Mouse (Mus musculus): Measurements from ENCODE around the gene Ubac1.
A peak's percentile ranks its signal among the peaks of the same experiment; 100 is the strongest.

Gene Ubac1

DNA sequence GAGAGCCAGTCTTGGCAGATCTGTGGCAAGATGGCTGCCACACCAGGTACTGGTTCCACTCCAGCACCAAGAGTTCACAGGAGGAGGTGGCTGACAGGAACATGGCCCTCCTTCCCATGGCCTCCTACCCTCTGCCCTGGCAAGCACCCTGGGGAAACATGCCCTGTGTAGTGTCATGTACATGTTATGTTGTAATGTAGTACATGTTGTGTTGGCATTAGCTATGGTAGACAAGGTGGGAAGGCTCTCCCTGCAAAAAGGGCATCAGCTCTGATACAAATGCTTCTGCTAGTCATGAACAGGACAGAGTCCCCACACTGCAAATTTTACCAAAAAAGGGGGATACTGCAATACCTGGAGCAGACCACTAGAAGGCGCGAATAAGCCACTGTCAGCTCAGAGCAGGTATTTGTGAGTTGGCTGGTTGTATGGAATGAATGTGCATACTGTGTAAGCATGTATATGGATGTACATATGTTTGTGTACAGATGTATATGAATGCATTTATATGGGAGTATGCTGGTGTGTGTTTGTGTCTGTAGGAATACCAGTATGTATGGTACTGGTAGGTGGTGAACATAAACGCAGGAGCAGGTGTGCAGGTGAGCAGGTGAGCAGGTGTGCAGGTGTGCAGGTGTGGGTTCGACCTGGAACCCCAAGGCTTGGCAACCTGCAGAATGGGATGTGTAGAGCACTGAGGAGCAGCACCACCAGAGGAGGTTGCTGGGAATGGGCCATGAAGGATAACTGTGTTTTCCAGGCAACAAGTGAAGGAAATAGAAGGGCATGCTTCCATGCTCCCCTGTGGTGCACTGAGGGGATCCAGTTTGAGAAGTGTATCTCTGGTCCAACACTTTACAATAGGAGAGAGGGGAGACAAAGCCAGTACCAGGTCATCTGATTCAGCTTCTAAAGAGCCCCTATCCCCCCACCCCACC, 2.9 kb upstream of the Ubac1 start:
- DNase-seq (ENCODE audit: low spot score in 2 of 2), result peak in 1 of 2 experiments; percentile 52

DNA sequence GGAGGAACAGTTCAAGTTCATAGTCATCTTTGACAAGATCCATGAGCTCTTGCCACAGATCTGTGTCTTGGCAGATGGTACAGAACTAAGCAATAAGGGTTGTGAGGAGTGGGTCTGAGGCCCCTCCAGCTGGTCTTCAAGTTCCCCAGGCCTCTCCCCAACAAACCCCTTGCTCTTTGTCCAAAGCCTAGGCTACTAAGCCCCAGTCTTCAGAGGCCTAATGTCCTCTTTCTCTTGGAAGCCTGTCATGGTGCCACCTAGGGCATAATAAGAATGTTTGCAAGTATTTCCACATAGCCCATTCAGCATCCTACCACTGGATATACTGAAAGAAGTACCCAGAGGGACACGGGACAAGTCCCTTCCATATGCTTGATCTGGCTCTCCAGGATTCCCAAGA, 1.1 kb upstream of the Ubac1 start:
- DNase-seq (ENCODE audit: low spot score in 2 of 2), result no peak

DNA sequence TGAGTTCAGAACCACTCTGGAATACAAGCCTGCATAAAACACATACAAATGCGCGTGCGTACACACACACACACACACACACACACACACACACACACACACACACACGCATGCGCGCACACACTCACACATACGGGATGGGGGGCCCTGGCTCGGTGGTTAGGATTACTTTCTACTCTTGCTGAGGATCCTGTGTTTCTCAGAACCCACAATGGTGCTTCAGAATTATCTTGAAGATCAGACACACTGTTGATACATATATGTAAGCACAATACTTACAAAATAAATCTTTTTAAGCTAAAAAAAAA, 665 bp upstream of the Ubac1 start:
- no peak for DNase-seq (ENCODE audit: low spot score in 2 of 2)

DNA sequence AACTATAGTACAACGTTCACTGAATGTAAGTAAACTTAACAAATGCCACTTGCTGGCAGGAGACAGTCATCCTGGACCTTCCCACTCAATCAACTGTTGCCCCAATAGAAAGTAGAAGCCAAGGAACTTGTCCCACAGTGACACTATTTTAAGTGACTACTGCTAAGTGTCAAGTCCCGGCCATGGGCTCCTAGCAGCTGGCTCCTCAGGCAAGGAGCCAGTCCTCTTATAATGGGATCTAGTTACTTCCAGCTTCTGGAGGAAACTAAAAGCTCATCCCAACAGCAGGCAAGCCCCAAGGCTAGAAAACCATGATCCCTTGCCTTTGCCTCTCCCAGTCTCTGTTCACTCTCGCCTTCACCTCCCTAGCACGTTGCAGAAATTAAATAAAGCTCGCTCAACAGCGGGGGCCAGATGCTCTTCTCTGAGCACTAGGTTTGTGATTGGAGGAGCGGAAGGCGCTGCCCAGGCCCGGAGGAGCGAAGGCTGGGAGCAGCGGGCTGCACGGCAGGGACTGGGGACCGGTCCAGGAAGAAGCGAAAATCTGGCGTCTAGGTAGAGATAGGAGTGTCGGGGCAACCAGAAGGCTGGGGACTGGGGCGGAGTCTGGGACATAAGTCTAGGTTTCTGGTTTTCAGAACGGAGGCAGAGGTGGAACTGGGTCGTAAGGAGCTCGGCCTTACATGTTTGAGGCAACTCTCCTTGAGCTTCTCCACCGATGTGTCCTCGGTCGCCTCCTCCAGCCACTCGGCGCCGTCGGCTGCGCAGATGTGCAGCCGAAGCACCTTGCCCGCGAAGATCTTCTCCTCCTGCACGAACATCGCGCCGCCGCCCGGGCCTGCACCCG, 610 bp downstream of the Ubac1 start:
- peak in 1 of 2 experiments; percentile 51 for DNase-seq (ENCODE audit: low spot score in 2 of 2)

DNA sequence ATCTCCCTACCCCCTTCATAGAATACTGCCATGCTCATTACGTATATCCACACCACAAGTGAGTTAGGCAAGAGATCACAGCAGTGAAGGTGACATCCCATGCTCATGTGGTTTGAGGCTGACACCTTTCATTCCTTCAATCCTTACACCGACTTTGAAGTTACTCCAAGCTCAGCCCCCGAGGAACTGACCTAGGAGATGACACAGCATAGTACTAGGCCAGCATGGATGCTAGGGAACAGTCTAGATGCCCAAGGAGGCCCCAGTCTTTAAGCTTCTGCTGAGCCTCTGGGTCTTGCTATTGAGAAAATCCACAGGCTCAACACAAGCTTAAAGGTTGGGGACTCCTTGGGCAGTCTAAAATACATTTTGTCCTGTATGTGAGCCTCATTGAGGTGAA, 1.6 kb downstream of the Ubac1 start:
- no peak for DNase-seq (ENCODE audit: low spot score in 2 of 2)

DNA sequence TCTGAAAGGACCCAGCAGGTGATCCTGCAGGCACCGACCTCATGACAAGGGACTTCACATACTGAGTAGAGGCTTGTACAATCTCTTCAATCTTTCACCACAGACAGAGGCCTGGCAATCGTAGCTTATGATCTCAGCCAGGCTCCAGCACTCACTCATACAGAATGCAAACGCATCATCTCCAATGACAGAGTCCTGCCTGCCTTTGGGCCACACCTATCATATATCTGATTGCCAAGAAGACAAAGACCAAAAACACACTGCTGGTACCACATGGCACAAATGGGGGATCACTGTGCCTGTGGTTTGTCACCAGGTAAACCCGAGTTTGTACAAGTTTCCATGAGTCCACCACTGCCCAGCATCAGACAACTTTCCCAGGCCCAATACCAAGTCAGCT, 4.2 kb downstream of the Ubac1 start:
- no peak for DNase-seq (ENCODE audit: low spot score in 2 of 2)

DNA sequence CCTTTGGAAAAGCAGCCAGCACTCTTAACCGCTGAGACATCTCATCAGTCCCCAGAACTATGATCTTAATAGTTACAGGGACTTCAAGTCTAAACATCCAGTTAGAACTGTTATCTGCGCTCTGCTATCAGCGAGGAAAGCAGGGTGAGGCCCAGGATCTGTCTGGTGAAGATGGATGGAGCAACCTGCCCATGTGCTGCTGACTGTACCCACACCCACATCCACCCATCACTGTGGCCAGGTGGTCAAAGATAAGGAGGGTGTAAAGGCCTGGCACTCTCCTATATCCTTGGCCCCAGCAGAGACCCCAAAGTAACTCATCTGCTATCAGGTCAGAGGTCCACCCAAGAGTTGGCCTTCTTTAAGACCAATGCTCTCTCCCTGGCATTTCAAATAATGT, 7.9 kb downstream of the Ubac1 start:
- no peak for DNase-seq (ENCODE audit: low spot score in 2 of 2)

DNA sequence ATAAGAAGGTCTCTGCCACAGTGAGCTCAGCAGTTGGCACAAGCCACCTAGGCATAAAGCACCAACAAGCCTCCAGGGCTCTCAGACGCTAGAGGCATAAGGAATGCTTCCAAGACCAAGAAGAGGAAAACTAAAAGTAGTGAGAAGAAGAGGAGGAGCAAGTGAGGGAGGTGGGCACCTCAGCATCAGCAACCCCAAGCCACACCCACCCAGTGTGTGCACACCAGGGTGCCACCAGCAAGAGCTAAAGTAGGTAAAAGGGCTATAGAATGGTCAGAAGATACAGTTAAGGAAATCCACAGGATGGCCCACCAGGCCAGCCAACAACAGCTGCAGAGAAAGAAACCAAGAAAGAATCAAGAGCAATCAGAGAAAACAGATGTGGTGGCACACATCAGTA, 10.1 kb downstream of the Ubac1 start:
- no peak for DNase-seq (ENCODE audit: low spot score in 2 of 2)

DNA sequence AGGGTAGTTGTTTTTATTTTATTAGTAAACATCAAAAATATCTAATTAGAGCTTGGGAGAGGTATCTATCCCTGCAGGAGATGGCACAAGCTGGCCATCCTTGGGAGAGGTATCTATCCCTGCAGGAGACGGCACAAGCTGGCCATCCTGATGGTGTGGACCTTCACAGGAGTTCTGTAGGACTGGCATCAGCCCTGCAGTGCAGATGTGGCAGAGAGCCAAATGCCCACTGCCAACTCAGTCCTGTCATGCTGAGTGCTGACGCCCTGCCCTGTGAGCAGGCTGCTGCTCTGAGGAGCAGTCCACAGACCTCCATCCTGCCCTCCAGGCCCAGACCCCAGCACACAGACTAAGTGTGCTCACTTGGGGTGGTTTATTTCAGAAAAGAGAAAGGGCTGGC, 19.5 kb downstream of the Ubac1 start:
- no peak for DNase-seq (ENCODE audit: low spot score in 2 of 2)

DNA sequence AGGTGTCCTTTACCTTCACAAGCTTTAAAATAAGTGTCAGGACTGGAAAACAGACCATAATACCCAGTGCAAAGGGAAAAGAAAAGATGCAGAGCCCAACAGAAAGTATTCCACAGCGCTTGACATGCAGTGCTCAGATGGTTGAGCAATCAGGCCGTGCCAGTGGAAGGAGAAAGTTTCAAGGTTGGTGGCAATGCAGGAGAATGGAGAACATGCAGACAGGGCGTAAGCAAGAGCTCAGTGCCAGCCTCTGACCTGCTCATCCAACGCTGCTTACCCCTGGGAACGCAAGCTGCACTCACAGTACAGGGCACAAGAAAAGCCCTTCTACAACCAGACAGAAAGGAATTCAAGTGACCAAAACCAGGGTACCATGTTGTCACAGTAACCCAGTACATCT, 20.4 kb downstream of the Ubac1 start:
- no peak for DNase-seq (ENCODE audit: low spot score in 2 of 2)

DNA sequence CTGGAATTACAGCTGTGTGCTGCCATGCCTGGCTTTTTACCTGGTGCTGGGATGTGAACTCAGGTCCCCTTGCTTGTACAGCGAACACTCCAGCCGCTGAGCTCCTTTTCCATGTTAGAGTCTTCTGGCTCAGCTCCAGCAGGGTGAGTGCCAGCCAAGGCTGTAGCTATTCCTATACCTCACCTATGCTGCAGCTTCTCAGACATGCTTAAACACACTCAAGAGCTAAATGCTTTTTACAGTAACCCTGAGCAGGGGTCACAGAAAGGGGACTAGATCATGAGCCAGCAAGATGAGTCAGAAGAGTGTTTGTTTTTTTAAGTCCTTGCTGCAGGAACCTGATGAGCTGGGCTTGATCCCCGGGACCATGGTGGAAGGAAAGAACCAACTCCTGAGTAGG, 23.8 kb downstream of the Ubac1 start:
- DNase-seq (ENCODE audit: low spot score in 2 of 2), result no peak

DNA sequence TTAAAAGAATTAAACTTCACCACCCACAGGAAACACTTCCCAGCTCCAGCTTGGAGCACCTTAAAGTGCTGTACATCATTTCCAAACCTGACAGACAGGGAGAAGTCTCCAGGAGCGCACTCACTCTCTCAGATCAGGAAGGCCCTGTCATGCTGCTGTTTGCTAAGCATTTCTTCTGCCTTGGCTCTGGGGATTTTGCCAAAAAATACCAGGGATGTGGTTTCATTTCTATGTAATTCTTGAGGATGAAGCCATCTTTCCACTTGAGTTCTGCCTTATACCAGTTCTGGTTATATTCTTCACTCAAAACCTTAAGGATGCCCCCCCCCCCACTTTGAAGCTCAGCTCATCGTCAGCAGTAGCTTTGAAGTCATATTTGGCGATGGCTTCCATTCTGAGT, 26.8 kb downstream of the Ubac1 start:
- DNase-seq (ENCODE audit: low spot score in 2 of 2), result no peak

DNA sequence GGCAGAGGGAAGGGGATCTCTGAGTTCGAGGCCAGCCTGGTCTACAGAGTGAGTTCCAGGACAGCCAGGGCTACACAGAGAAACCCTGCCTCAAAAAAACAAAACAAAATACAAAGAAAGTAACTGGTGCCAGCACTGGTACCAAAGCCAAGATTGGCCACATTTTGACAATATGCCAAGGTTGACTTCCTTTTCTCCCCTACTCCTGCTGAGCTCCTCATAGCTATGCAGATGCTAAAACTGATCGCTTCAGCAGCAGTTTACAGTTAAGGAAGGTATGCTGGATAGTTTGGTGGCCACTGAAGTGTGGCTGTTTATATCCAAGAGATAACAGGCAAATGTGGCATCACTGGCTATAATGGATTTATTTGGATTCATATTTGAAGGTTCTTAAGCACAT, 29.3 kb downstream of the Ubac1 start:
- DNase-seq (ENCODE audit: low spot score in 2 of 2), result no peak

DNA sequence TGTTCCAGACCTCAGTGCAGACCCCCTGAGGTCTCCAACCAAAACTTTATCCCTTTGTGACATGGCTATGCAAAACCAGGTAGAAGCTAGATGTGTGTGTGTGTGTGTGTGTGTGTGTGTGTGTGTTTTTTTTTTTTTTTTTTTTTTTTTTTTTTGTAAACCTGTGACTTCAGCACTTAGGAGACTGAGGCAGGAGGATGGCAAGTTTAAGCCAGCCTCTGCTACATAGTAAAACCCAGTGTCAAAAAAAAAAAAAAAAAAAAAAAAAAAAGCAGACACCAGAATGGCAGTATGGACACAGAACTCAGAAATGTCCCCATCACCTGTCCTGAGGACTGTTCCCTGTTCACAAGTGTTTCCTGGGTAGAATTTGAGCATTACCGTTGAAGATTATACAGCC, 31.9 kb downstream of the Ubac1 start:
- no peak for DNase-seq (ENCODE audit: low spot score in 2 of 2)

DNA sequence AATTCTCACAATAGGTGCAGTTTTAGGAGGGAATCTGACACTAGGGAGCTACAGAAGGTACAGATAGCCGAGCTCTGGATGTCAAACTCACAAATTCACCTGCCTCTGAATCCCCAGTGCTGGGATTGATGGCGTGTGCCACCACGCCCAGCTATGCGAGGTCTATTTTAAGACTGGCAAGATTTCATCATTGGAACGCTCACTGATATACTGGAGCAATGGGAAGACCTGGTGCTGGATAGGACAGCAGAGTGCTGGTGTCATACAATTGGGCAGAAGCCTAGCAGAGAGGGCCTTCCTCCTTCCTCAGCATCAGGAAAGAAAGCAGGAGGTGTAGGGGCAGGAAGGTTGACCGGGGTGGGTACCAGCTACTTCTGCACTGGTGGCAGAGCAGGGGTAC, 33.7 kb downstream of the Ubac1 start:
- no peak for DNase-seq (ENCODE audit: low spot score in 2 of 2)

DNA sequence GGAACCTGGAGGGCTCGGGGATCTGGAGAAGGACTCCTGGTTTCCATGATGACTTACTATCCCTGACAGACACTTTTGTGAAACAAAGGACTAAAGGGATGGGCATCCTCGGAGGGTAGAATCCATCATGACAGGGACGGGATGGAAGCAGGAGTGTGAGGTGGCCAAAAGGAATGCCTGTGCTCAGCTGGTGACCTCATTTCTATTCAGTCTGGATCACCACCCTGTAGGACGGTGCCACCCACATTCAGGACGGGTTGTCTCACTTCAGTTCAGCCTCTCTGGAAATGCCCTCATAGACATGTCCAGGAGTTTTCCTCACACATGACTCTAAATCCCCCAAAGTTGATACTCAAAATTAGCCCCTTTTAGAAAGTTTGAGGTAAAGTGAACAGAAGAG, 34.9 kb downstream of the Ubac1 start:
- no peak for DNase-seq (ENCODE audit: low spot score in 2 of 2)

DNA sequence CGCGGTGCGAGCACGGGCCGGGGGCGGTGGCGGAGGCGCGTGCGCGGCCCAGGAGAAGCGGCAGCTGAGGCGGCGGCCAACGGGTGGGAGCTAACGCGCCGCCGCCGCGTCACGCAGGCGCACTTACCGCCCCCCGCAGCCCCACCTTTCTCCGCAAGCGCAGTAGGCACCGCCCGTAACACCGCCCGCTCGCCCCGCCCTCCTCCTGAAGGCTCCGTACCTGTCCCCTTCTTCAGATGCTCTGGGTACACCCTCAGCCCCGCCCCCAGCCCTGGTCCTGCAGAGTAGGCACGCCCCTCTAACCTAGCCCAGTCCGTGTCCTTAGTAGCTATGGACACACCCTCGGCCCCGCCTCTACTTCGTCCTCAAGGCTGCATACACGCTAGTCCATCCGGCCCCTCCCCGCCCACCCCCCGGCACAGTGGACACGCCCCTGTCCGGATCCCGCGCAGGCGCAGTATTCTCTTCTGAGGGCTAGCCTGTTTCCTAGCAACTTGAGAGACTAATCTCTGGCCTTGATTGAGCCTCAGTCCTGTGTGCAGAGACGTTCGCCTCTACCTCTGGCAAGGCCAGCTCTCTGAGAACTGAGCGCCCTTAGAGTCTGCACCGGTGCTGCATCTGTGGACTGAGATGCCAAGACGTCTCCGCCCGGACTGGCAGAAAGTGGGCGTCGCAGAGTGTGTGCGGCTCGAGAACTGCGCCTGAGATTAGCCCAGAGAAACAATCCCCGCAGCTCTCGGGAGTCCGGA, 38.2 kb downstream of the Ubac1 start, which contains the start of gene Camsap1:
TSS of gene Camsap1 (minus strand) at position 124 of the 749 bp plus-strand sequence.
- peak; percentile 98 to 99 for DNase-seq (ENCODE audit: low spot score in 2 of 2)

DNA sequence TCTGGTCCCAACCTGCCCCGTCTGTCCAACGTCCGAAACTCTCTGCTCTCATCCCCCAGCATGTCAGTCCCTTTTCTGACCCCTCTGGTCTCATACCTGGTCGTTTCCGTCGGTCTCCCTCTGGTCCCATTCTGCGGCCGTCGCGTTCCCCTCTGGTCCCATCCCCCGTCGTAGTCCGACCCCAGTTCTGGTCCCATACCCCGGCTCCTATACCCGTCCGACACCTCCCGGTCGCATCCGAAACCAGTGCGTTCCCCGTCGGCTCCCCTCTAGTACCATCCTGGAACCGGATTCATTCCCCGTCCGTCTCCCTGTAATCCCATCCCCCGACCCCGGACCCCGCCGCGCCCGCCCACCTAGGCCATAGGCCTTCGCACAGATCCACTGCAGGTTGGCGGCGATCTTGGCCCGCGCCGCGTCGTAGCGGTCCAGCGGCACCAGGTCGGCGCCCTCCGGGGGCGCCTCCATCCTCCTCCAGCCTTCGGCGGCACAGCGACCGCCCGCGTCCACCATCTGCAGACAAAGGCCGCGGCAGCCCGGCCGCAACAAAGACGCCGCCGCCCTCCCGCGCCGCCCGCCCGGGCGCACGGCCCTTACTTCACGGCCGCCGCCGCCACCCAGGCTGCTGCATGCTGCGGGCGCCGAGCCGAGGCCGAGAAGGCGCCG, 39.0 kb downstream of the Ubac1 start:
- DNase-seq (ENCODE audit: low spot score in 2 of 2), result no peak

DNA sequence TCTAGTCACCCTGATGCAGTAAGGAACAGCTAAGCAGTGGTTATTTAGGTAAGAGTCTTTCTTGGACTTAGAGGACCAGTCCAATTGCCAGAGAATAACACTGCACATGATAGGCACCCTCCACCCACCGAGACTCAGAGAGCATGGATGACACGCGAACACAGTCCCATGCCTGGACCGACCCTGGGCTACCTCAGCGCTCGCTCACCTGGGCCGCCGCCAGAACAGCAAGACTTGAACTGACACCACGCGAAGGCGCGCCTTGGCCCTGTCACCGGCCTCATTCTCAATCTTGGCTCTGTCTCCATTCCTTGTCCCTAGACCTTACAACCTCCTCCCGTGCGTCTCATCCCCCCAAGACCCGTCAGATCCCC, 39.5 kb downstream of the Ubac1 start:
- no peak for DNase-seq (ENCODE audit: low spot score in 2 of 2)

DNA sequence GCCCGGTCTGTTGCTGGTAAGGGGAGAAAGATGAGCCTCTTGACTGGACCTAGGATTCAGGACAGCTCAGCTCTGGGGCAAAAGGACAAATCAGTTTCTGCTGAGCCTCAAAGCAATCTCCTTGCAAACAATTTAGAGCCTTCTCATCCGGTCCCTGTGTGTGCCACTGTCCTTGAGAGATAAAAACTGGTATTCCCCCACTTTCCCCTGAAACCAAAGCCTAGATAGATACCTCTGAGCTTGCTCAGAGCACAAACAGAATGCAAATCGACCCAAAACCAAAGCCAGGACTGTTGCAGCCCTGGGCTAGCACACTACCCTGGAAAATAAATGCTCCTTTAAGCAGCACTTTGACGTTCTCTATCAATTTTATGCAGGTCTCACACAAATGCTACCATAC, 42.5 kb downstream of the Ubac1 start:
- DNase-seq (ENCODE audit: low spot score in 2 of 2), result no peak

DNA sequence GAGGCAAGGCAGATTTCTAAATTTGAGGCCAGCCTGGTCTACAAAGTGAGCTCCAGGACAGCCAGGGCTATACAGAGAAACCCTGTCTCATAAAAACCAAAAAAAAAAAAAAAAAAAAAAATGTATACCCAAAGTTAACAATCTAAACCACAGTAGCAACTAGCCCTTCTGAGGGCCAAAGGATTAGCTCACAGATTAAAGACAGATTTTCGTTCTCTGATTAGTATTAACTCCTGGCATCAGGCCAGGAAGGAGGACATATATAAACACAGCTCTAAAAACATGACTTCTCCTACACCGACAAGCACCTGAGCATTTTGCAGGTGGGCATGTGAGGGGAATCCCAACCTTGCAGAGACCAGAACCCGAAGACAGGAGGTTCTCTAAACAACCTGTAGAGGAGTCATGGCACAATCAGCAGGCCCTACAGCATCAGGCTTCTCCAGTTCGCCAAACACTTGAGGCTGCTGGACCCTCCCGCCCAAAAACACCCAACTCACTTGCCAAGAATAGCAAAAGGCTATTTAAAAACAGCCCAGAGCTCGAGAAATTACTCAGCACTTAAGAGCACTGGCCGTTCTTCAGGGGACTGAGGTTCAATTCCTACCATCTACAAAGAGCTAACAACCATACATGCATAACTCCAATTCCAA, 43.8 kb downstream of the Ubac1 start:
- DNase-seq (ENCODE audit: low spot score in 2 of 2), result no peak

All from left cerebral cortex, adult 9 months (tissue).